Mouse (Mus musculus): ENCODE data around the gene Trak1.

DNA sequence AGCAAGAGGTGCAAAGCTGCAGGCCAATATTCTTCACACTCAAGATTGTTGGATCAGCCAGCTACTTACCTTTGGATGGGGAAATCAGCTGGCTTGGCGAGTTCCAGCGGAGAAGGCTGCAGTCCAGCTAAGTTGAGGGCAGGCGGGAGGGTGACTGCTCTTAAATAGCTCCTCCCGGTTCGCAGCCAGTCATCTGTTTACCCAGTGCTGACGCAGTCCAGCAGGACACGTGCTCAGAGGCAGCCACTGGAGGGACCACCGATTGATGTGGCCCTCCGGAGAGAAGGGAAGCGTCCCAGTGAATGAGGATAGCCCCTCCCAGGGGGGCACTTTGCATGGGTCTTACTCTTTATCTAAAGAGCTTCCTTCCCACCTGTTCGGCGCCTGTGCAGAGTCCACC, 198.2 kb downstream of the Trak1 start, which contains the start of gene Cck:
- TF ChIP-seq CTCF (IDR thresholded peaks at IDR 0.05; ENCODE audit: low read depth, low read length) (no peak), POLR2A (IDR thresholded peaks at IDR 0.05; ENCODE audit: extremely low read depth, insufficient read depth, low read length) (no peak)
